Mouse (Mus musculus): ENCODE measurements around the gene Birc7. TPM values are rescaled to one million over a fixed set of nuclear protein-coding genes. Genes with fewer than 3 reads are reported as not detected.

Birc7 gene
- total and polyA plus RNA-seq, 3 experiments, result not detected

GRCm38 (mm10) chr2:180896819-180897625, 31.8 kb upstream of the Birc7 start:
- Histone ChIP-seq H3K9ac (ENCODE audit: control insufficient read depth, low read depth, low read length, poor library complexity, severe bottlenecking) (no peak overlapping the region), H3K79me2 (ENCODE audit: control insufficient read depth, insufficient read depth, low read length, poor library complexity) (no peaks in the 10 kb centered on the region), H3K27me3 (ENCODE audit: control insufficient read depth in 1 of 2, insufficient read depth in 2 of 2, low read length in 2 of 2) (no peaks in the 10 kb centered on the region), H3K27ac (ENCODE audit: control insufficient read depth, low read depth, low read length) (no peak overlapping the region), H3K4me1 (ENCODE audit: control insufficient read depth in 1 of 2, insufficient read depth in 2 of 2, low read length in 2 of 2) (no peaks in the 10 kb centered on the region), H3K4me3 (ENCODE audit: control insufficient read depth in 1 of 2, insufficient read depth in 1 of 2, low read depth in 2 of 2, low read length in 2 of 2) (no peak overlapping the region), H3K9me3 (replicated peaks; ENCODE audit: insufficient read depth, low read length) (no peaks in the 10 kb centered on the region), H3K36me3 (ENCODE audit: control insufficient read depth in 1 of 2, insufficient read depth in 2 of 2, low read length in 2 of 2) (no peaks in the 10 kb centered on the region)
- no peak for DNase-seq (ENCODE audit: low read depth, low spot score)
- TF ChIP-seq MAFK (IDR thresholded peaks at IDR 0.05; ENCODE audit: borderline replicate concordance, low read depth, low read length) (no peak), UBTF (IDR thresholded peaks at IDR 0.05; ENCODE audit: borderline replicate concordance, insufficient read depth, low read depth, low read length) (no peak), TBP (IDR thresholded peaks at IDR 0.05; ENCODE audit: low read depth, low read length) (no peak), E2F4 (IDR thresholded peaks at IDR 0.05; ENCODE audit: borderline replicate concordance, low read depth, low read length) (no peak), MAZ (IDR thresholded peaks at IDR 0.05; ENCODE audit: low read depth, low read length) (no peak)

DNA sequence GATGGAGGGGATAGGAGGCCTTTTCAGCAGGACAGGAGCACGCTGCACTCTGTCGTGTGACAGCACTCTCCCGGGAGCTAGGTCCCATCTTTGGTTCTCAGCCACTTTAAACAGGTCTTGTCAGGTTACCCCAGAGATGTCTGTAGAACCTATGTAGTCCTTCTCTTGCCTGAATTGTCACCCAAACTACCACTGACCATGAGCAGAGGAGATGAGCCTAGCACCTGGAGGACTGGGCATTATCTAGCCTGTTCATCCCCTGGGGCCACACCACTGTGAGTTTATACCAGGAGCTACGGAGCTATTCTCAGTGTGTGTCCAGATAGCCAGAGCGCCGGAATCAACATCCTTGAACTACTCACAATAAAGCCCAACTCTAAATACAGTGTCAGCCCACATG, 31.0 kb upstream of the Birc7 start:
- Histone ChIP-seq H3K4me1 (ENCODE audit: control insufficient read depth in 1 of 2, insufficient read depth in 2 of 2, low read length in 2 of 2) (no peaks in the 10 kb centered on the region), H3K4me3 (ENCODE audit: control insufficient read depth in 1 of 2, insufficient read depth in 1 of 2, low read depth in 2 of 2, low read length in 2 of 2) (no peak overlapping the region), H3K36me3 (ENCODE audit: control insufficient read depth in 1 of 2, insufficient read depth in 2 of 2, low read length in 2 of 2) (no peaks in the 10 kb centered on the region), H3K27me3 (ENCODE audit: control insufficient read depth in 1 of 2, insufficient read depth in 2 of 2, low read length in 2 of 2) (no peaks in the 10 kb centered on the region), H3K9ac (ENCODE audit: control insufficient read depth, low read depth, low read length, poor library complexity, severe bottlenecking) (no peak overlapping the region), H3K79me2 (ENCODE audit: control insufficient read depth, insufficient read depth, low read length, poor library complexity) (no peaks in the 10 kb centered on the region), H3K9me3 (replicated peaks; ENCODE audit: insufficient read depth, low read length) (no peaks in the 10 kb centered on the region), H3K27ac (ENCODE audit: control insufficient read depth, low read depth, low read length) (no peak overlapping the region)
- no peak for DNase-seq (ENCODE audit: low read depth, low spot score)
- TF ChIP-seq ZNF384 (IDR thresholded peaks at IDR 0.05; ENCODE audit: low read depth, low read length) (no peak), GABPA (IDR thresholded peaks at IDR 0.05; ENCODE audit: low read depth, low read length) (no peak), HCFC1 (IDR thresholded peaks at IDR 0.05; ENCODE audit: low read depth, low read length) (no peak), MYC (IDR thresholded peaks at IDR 0.05; ENCODE audit: low read depth, low read length) (no peak), USF1 (IDR thresholded peaks at IDR 0.05; ENCODE audit: low read depth, low read length) (no peak), E2F4 (IDR thresholded peaks at IDR 0.05; ENCODE audit: borderline replicate concordance, low read depth, low read length) (no peak), TCF12 (IDR thresholded peaks at IDR 0.05; ENCODE audit: low read depth, low read length) (no peak), ZC3H11A (IDR thresholded peaks at IDR 0.05; ENCODE audit: low read depth, low read length) (no peak)

DNA sequence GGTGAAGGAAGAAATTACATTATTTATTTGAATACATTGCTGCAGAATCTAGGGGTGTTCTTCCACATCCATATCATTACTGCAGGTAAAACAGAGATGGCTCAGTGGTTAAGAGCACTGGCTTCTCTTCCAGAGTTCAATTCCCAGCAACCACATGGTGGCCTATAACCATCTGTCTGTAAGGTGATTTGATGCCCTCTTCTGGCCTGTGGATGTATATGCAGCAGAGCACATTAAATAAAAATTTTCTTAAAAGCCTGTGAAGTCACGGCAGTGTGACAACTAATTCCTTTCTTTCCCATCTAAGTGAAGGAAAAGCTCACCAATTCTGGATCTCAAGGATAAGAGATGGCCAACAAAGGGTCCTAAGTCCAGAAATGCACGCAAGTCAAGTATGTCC, 26.7 kb upstream of the Birc7 start:
- Histone ChIP-seq H3K9me3 (replicated peaks; ENCODE audit: insufficient read depth, low read length) (no peaks in the 10 kb centered on the region), H3K27me3 (ENCODE audit: control insufficient read depth in 1 of 2, insufficient read depth in 2 of 2, low read length in 2 of 2) (no peaks in the 10 kb centered on the region), H3K4me1 (ENCODE audit: control insufficient read depth in 1 of 2, insufficient read depth in 2 of 2, low read length in 2 of 2) (no peaks in the 10 kb centered on the region), H3K4me3 (ENCODE audit: control insufficient read depth in 1 of 2, insufficient read depth in 1 of 2, low read depth in 2 of 2, low read length in 2 of 2) (no peak overlapping the region), H3K27ac (ENCODE audit: control insufficient read depth, low read depth, low read length) (no peak overlapping the region), H3K79me2 (ENCODE audit: control insufficient read depth, insufficient read depth, low read length, poor library complexity) (peaks cover 4% of the 10 kb centered on the region; the same call in 1 of the 2 replicates), H3K36me3 (ENCODE audit: control insufficient read depth in 1 of 2, insufficient read depth in 2 of 2, low read length in 2 of 2) (peaks cover 0 to 4% of the 10 kb centered on the region in 2 experiments; a peak in 2 of 4 replicates), H3K9ac (ENCODE audit: control insufficient read depth, low read depth, low read length, poor library complexity, severe bottlenecking) (no peak overlapping the region)
- peak; percentile 75 for DNase-seq (ENCODE audit: low read depth, low spot score)
- TF ChIP-seq GABPA (IDR thresholded peaks at IDR 0.05; ENCODE audit: low read depth, low read length) (no peak), POLR2AphosphoS2 (IDR thresholded peaks at IDR 0.05; ENCODE audit: low read length) (no peak), NELFE (IDR thresholded peaks at IDR 0.05; ENCODE audit: low read depth, low read length) (no peak), POLR2A (IDR thresholded peaks at IDR 0.05; ENCODE audit: control insufficient read depth in 1 of 2, insufficient read depth in 1 of 2, low read depth in 1 of 2, low read length in 2 of 2, poor library complexity in 1 of 2) (no peak), EP300 (IDR thresholded peaks at IDR 0.05; ENCODE audit: low read depth in 1 of 2, low read length in 2 of 2) (no peak), ZC3H11A (IDR thresholded peaks at IDR 0.05; ENCODE audit: low read depth, low read length) (peak; percentile 13; the same call in 1 of the 2 replicates), USF2 (IDR thresholded peaks at IDR 0.05; ENCODE audit: borderline replicate concordance in 1 of 2, insufficient read depth in 1 of 2, low read depth in 1 of 2, low read length in 2 of 2) (no peak), MYC (IDR thresholded peaks at IDR 0.05; ENCODE audit: low read depth, low read length) (peak; percentile 78), CHD2 (IDR thresholded peaks at IDR 0.05; ENCODE audit: low read length) (no peak), SMC3 (IDR thresholded peaks at IDR 0.05; ENCODE audit: low read depth, low read length) (peak; percentile 57), MXI1 (IDR thresholded peaks at IDR 0.05; ENCODE audit: low read depth, low read length) (peak; percentile 28; the same call in 1 of the 2 replicates), TBP (IDR thresholded peaks at IDR 0.05; ENCODE audit: low read depth, low read length) (no peak), RAD21 (IDR thresholded peaks at IDR 0.05; ENCODE audit: low read depth, low read length) (peak; percentile 44), MAX (IDR thresholded peaks at IDR 0.05; ENCODE audit: low read length) (peak; percentile 25; the same call in 1 of the 2 replicates), BHLHE40 (IDR thresholded peaks at IDR 0.05; ENCODE audit: borderline replicate concordance, low read depth, low read length) (no peak), MEF2A (IDR thresholded peaks at IDR 0.05; ENCODE audit: extremely low read depth, insufficient replicate concordance, low read depth, low read length, poor library complexity, severe bottlenecking) (no peak)
